Mouse (Mus musculus) G1E (cell line): ENCODE results near the gene Pbx1.

Source experiments
- CTCF ChIP-seq: IDR thresholded peaks from 2 replicates; pipeline ENCODE4 v1.5.1; 2012; ENCODE audit warnings: low read depth, low read length, inconsistent platforms, mixed read lengths
- GATA1 ChIP-seq: IDR thresholded peaks from 2 replicates; pipeline ENCODE4 v1.6.1; 2012; ENCODE audit warnings: borderline replicate concordance, low read length, inconsistent platforms, mixed read lengths
- POLR2AphosphoS5 ChIP-seq: IDR thresholded peaks from 2 replicates; pipeline ENCODE4 v1.6.1; 2012; ENCODE audit warnings: low read depth, low read length, inconsistent platforms; ENCODE audit not compliant: insufficient replicate concordance

DNA sequence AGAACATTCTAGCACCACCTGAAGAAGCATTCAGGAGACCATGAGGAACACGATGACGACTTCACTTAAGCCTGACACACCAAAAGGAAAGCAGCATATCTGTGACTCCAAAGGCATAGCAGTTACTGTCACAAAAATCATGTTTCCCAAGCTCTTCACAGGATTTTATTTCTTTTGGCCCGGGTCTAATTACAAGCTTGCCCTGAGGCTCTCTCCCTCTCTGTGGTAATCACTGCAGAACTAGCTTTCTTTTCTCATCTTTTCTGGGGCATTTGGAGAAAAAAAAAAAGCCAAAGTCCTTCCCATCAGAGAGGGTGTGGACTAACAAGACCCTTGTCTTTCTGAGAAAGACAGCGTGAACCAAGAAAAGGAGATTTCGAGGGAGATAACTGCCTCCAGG lies 87.8 kb downstream of the Pbx1 start:
- TF ChIP-seq CTCF (no peak), POLR2AphosphoS5 (no peak), GATA1 (no peak)
